Mouse (Mus musculus): ENCODE measurements around the gene Mrpl52. TPM values are rescaled to one million over a fixed set of nuclear protein-coding genes. Genes with fewer than 3 reads are reported as not detected.

The Mrpl52 gene
- polyA plus RNA-seq (2015; fragmentation: Nextera tagmentation; extraction: Ambion mirVana): 251 and 266 TPM in 2 replicates

DNA sequence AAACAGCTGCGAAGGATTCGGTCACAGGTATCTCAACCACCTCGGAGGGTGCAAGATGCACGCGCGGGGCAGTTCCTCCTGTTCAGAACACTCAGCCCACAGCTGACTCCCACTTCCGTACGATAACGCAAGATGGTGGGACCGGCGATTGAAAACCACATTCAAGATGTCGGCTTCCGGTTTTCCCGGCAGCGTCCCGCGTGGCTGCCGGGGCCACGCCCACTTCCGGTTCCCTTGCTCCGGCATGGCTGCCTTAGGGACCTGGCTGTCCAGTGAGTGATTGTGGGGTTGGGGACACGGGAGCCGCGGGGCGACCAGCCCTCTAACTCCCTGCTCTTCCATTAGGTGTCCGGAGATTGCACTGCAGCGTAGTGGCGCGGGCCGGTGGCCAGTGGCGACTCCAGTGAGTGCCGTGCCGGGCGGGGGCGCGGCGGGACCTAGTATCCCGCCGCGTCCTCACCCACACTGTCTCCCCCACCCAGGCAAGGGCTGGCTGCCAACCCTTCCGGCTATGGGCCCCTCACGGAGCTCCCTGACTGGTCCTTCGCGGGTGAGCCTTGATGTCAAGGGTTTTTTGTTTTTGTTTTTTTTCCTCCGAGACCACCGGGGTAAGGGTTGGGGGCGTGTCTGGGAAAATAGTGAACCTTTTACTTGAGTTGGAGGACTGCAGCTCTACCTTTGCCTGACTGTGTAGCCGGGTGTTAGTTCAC, at the start of gene Mrpl52:
Gene Mrpl52, plus strand, starts transcription at position 221 of the 710 bp plus-strand sequence.
- no peaks in the 10 kb centered on the region for H3K36me3 ChIP-seq (ENCODE audit: insufficient read depth, low read length)
- DNase-seq (ENCODE audit: low spot score) (peak; percentile 97), ATAC-seq (peak; percentile 79)
- H3K9ac ChIP-seq (replicated peaks; ENCODE audit: low read depth): peak within 1 kb of the TSS; percentile 76
- under 1% methylated on average over 48 of the region's 48 CpGs for WGBS
- H3K4me2 ChIP-seq (replicated peaks; ENCODE audit: low read depth, low read length): peak within 1 kb of the TSS; percentile 87
- no peaks in the 10 kb centered on the region for H3K9me3 ChIP-seq (ENCODE audit: low read length)
- peak within 1 kb of the TSS; percentile 85 for H3K27ac ChIP-seq (ENCODE audit: low read length)
- TF ChIP-seq EP300 (IDR thresholded peaks at IDR 0.05) (peak; percentile 67), CTCF (IDR thresholded peaks at IDR 0.05) (no peak)
- peaks cover 16% of the 10 kb centered on the region; the same call in 1 of the 2 replicates for H3K4me1 ChIP-seq (ENCODE audit: insufficient read depth, low read depth, low read length)
- H3K27me3 ChIP-seq (replicated peaks; ENCODE audit: insufficient read depth, low read length): no peaks in the 10 kb centered on the region
- peak within 1 kb of the TSS; percentile 80 for H3K4me3 ChIP-seq (ENCODE audit: low read depth, low read length)

- Histone ChIP-seq H3K4me1 (ENCODE audit: insufficient read depth, low read depth, low read length) (no peaks in the 10 kb centered on the region; the same call in 1 of the 2 replicates), H3K27ac (ENCODE audit: low read length) (no peak overlapping the region), H3K9ac (replicated peaks; ENCODE audit: low read depth) (no peak overlapping the region), H3K4me3 (ENCODE audit: low read depth, low read length) (no peak overlapping the region), H3K9me3 (ENCODE audit: low read length) (no peaks in the 10 kb centered on the region), H3K27me3 (replicated peaks; ENCODE audit: insufficient read depth, low read length) (no peaks in the 10 kb centered on the region), H3K36me3 (ENCODE audit: insufficient read depth, low read length) (no peaks in the 10 kb centered on the region), H3K4me2 (replicated peaks; ENCODE audit: low read depth, low read length) (no peak overlapping the region)
- 57% methylated on average over 6 of the region's 6 CpGs for WGBS
- DNase-seq (ENCODE audit: low spot score) (peak; percentile 11), ATAC-seq (no peak)
- TF ChIP-seq CTCF (IDR thresholded peaks at IDR 0.05) (no peak), EP300 (IDR thresholded peaks at IDR 0.05) (no peak)
Observed at GRCm38 (mm10) chr14:54377166-54377565, 49.5 kb upstream of the Mrpl52 start.

DNA sequence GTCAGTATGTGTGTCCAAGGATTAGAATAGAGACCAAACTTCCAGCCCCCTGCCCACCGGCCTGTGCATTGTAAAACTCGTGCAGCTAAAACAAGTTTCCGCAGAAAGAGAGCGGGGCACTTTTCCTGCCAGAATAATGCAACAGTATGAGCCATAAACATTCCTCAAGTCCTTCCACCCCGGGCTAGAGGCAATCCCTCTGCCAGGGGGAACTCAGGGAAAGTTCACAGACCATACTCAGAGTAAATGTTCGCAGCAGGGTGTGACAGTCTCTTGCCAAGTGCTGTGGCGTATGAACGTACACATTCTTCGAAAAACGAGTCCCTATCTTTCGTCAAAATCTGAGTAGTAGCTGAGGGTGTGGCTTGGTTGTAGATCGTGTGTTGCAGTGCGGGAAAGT, 47.1 kb upstream of the Mrpl52 start:
- Histone ChIP-seq H3K4me3 (ENCODE audit: low read depth, low read length) (no peak overlapping the region), H3K4me1 (ENCODE audit: insufficient read depth, low read depth, low read length) (no peaks in the 10 kb centered on the region; the same call in 1 of the 2 replicates), H3K9ac (replicated peaks; ENCODE audit: low read depth) (no peak overlapping the region), H3K27ac (ENCODE audit: low read length) (0 out of 2 replicates have a peak overlapping the region, but pooled peaks have one; percentile 32), H3K27me3 (replicated peaks; ENCODE audit: insufficient read depth, low read length) (no peaks in the 10 kb centered on the region), H3K36me3 (ENCODE audit: insufficient read depth, low read length) (no peaks in the 10 kb centered on the region), H3K4me2 (replicated peaks; ENCODE audit: low read depth, low read length) (no peak overlapping the region), H3K9me3 (ENCODE audit: low read length) (no peaks in the 10 kb centered on the region)
- DNase-seq (ENCODE audit: low spot score) (peak; percentile 31), ATAC-seq (peak; percentile 65)
- TF ChIP-seq CTCF (IDR thresholded peaks at IDR 0.05) (no peak), EP300 (IDR thresholded peaks at IDR 0.05) (no peak)
- WGBS: 40% methylated on average over 13 of the region's 13 CpGs

- no peaks in the 10 kb centered on the region; the same call in 1 of the 2 replicates for H3K4me1 ChIP-seq (ENCODE audit: insufficient read depth, low read depth, low read length)
- ATAC-seq (no peak), DNase-seq (ENCODE audit: low spot score) (no peak)
- no peaks in the 10 kb centered on the region for H3K9me3 ChIP-seq (ENCODE audit: low read length)
- no peak for TF ChIP-seq CTCF (IDR thresholded peaks at IDR 0.05)
- TF ChIP-seq EP300 (IDR thresholded peaks at IDR 0.05): no peak
- no peak overlapping the region for H3K4me2 ChIP-seq (replicated peaks; ENCODE audit: low read depth, low read length)
- 65% methylated on average over 4 of the region's 4 CpGs for WGBS
- no peak overlapping the region for H3K9ac ChIP-seq (replicated peaks; ENCODE audit: low read depth)
- H3K27me3 ChIP-seq (replicated peaks; ENCODE audit: insufficient read depth, low read length): no peaks in the 10 kb centered on the region
- H3K36me3 ChIP-seq (ENCODE audit: insufficient read depth, low read length): no peaks in the 10 kb centered on the region
- H3K27ac ChIP-seq (ENCODE audit: low read length): no peak overlapping the region
- H3K4me3 ChIP-seq (ENCODE audit: low read depth, low read length): no peak overlapping the region
Observed at GRCm38 (mm10) chr14:54380616-54381015, 46.1 kb upstream of the Mrpl52 start.

DNA sequence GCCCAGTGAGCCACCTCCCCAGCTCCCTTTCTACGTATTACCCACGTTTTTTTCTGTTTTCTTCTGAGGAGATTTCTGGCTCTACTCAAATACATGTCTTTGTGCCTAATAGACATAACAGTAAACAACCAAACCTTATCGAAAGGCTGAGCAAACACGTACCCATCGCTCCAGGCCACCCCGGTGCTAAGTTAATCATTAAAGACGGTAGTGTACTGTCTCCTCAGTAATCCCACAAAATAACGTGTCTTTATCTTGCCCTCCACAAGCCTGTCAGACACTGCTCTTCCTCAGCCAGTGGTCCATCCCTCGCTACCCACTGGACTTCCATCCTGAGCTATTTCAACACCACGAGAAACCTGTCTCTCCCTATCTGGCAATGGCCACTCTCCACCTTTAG, 44.9 kb upstream of the Mrpl52 start:
- ATAC-seq: no peak

DNA sequence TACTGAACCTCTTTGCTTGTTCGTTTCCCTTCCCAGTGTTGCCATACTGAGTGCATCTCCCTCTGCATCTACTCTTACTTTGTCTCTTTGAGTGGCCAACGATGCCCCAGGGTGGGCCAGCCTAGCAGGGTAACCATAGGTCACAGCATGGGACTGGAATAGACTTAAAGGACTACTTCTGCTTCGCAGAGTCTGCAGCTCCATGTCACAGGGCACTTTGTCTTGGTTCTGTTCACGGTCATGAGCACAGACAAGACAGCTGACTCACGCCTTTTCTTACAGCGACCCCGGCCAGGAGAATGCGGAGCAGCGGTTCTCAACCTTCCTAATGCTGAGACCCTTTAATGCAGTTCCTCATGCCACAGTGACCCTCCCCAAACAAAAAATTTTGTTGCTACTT, 44.1 kb upstream of the Mrpl52 start:
- no peak for TF ChIP-seq EP300 (IDR thresholded peaks at IDR 0.05)
- Histone ChIP-seq H3K36me3 (ENCODE audit: insufficient read depth, low read length) (no peaks in the 10 kb centered on the region), H3K27ac (ENCODE audit: low read length) (no peak overlapping the region), H3K27me3 (replicated peaks; ENCODE audit: insufficient read depth, low read length) (no peaks in the 10 kb centered on the region), H3K4me3 (ENCODE audit: low read depth, low read length) (no peak overlapping the region), H3K9me3 (ENCODE audit: low read length) (no peaks in the 10 kb centered on the region), H3K4me1 (ENCODE audit: insufficient read depth, low read depth, low read length) (no peaks in the 10 kb centered on the region; the same call in 1 of the 2 replicates), H3K9ac (replicated peaks; ENCODE audit: low read depth) (no peak overlapping the region), H3K4me2 (replicated peaks; ENCODE audit: low read depth, low read length) (no peak overlapping the region)
- ATAC-seq (no peak), DNase-seq (ENCODE audit: low spot score) (no peak)
- 84% methylated on average over 9 of the region's 9 CpGs for WGBS

More for the DNA sequence above, 44.9 kb upstream of the Mrpl52 start:
- Histone ChIP-seq H3K9ac (replicated peaks; ENCODE audit: low read depth) (no peak overlapping the region), H3K27me3 (replicated peaks; ENCODE audit: insufficient read depth, low read length) (no peaks in the 10 kb centered on the region), H3K4me1 (ENCODE audit: insufficient read depth, low read depth, low read length) (no peaks in the 10 kb centered on the region; the same call in 1 of the 2 replicates), H3K4me2 (replicated peaks; ENCODE audit: low read depth, low read length) (no peak overlapping the region), H3K4me3 (ENCODE audit: low read depth, low read length) (no peak overlapping the region), H3K27ac (ENCODE audit: low read length) (no peak overlapping the region), H3K9me3 (ENCODE audit: low read length) (no peaks in the 10 kb centered on the region), H3K36me3 (ENCODE audit: insufficient read depth, low read length) (no peaks in the 10 kb centered on the region)
- WGBS: 56% methylated on average over 10 of the region's 10 CpGs
- DNase-seq (ENCODE audit: low spot score): no peak
- TF ChIP-seq CTCF (IDR thresholded peaks at IDR 0.05) (no peak), EP300 (IDR thresholded peaks at IDR 0.05) (no peak)

Measured in lung, postnatal 0 days (tissue).